Mouse (Mus musculus): ENCODE results near the gene Stpg1. TPM values are rescaled to one million over a fixed set of nuclear protein-coding genes. Genes with fewer than 3 reads are reported as not detected.

The Stpg1 gene
- polyA plus RNA-seq, 1 experiment from 2014 or later, result 0.34 TPM

- Histone ChIP-seq H3K27ac (peak overlapping the region; percentile 89), H3K27me3 (no peaks in the 10 kb centered on the region), H3K9me3 (replicated peaks) (no peaks in the 10 kb centered on the region), H3K36me3 (no peaks in the 10 kb centered on the region), H3K4me1 (replicated peaks) (peaks cover 72% of the 10 kb centered on the region), H3K9ac (no peak overlapping the region), H3K4me3 (no peak overlapping the region), H3K4me2 (no peak overlapping the region)
- ATAC-seq (replicated peaks; ENCODE audit: insufficient number of reproducible peaks, insufficient read depth, low FRiP score, low read depth), result peak; percentile 83
- WGBS, result 15% methylated on average over 9 of the region's 9 CpGs
Observed at GRCm38 (mm10) chr4:135565400-135565799, 70.8 kb downstream of the Stpg1 start.

GRCm38 (mm10) chr4:135567042-135567441 lies 72.5 kb downstream of the Stpg1 start:
- ATAC-seq (replicated peaks; ENCODE audit: insufficient number of reproducible peaks, insufficient read depth, low FRiP score, low read depth), result no peak
- H3K27ac ChIP-seq, result peak overlapping the region; percentile 89
- H3K36me3 ChIP-seq, result no peaks in the 10 kb centered on the region
- H3K27me3 ChIP-seq, result 0 out of 2 replicates have a peak, but pooled peaks cover 4% of the 10 kb centered on the region
- H3K4me1 ChIP-seq (replicated peaks), result peaks cover 86% of the 10 kb centered on the region
- H3K4me2 ChIP-seq, result no peak overlapping the region
- H3K9me3 ChIP-seq (replicated peaks), result no peaks in the 10 kb centered on the region
- no peak overlapping the region for H3K9ac ChIP-seq
- no peak overlapping the region for H3K4me3 ChIP-seq
- 34% methylated on average over 11 of the region's 11 CpGs for WGBS

GRCm38 (mm10) chr4:135567484-135567883 lies 72.9 kb downstream of the Stpg1 start:
- Histone ChIP-seq H3K4me1 (replicated peaks) (peaks cover 90% of the 10 kb centered on the region), H3K9ac (no peak overlapping the region), H3K27me3 (0 out of 2 replicates have a peak, but pooled peaks cover 8% of the 10 kb centered on the region), H3K4me3 (no peak overlapping the region), H3K9me3 (replicated peaks) (no peaks in the 10 kb centered on the region), H3K4me2 (no peak overlapping the region), H3K36me3 (no peaks in the 10 kb centered on the region), H3K27ac (peak overlapping the region; percentile 89)
- WGBS, result 61% methylated on average over 8 of the region's 8 CpGs
- ATAC-seq (replicated peaks; ENCODE audit: insufficient number of reproducible peaks, insufficient read depth, low FRiP score, low read depth), result no peak

GRCm38 (mm10) chr4:135569201-135569600 lies 74.6 kb downstream of the Stpg1 start:
- Histone ChIP-seq H3K36me3 (no peaks in the 10 kb centered on the region), H3K4me1 (replicated peaks) (peaks cover 95% of the 10 kb centered on the region), H3K4me3 (no peak overlapping the region), H3K9me3 (replicated peaks) (no peaks in the 10 kb centered on the region), H3K27me3 (peaks cover 17% of the 10 kb centered on the region; the same call in 1 of the 2 replicates), H3K9ac (no peak overlapping the region), H3K4me2 (peak overlapping the region; percentile 71; the same call in 1 of the 2 replicates), H3K27ac (peak overlapping the region; percentile 85)
- 18% methylated on average over 11 of the region's 11 CpGs for WGBS
- ATAC-seq (replicated peaks; ENCODE audit: insufficient number of reproducible peaks, insufficient read depth, low FRiP score, low read depth), result no peak

GRCm38 (mm10) chr4:135570152-135571036 lies 75.8 kb downstream of the Stpg1 start:
- WGBS, result 13% methylated on average over 32 of the region's 32 CpGs

GRCm38 (mm10) chr4:135571037-135571550 lies 76.5 kb downstream of the Stpg1 start:
- Histone ChIP-seq H3K36me3 (no peaks in the 10 kb centered on the region), H3K4me3 (peak overlapping the region; percentile 39), H3K27me3 (peaks cover 31% of the 10 kb centered on the region), H3K27ac (peak overlapping the region; percentile 85), H3K4me2 (peak overlapping the region; percentile 71), H3K4me1 (replicated peaks) (peaks cover 78% of the 10 kb centered on the region), H3K9ac (peak overlapping the region; percentile 39; the same call in 1 of the 2 replicates), H3K9me3 (replicated peaks) (no peaks in the 10 kb centered on the region)
- WGBS, result 46% methylated on average over 6 of the region's 6 CpGs
- no peak for ATAC-seq (replicated peaks; ENCODE audit: insufficient number of reproducible peaks, insufficient read depth, low FRiP score, low read depth)

More at GRCm38 (mm10) chr4:135570152-135571036, 75.8 kb downstream of the Stpg1 start:
- Histone ChIP-seq H3K9ac (peak overlapping the region; percentile 39), H3K9me3 (replicated peaks) (no peaks in the 10 kb centered on the region), H3K4me2 (peak overlapping the region; percentile 71), H3K4me1 (replicated peaks) (peaks cover 83% of the 10 kb centered on the region), H3K27ac (peak overlapping the region; percentile 85), H3K4me3 (peak overlapping the region; percentile 39), H3K36me3 (no peaks in the 10 kb centered on the region), H3K27me3 (peaks cover 27% of the 10 kb centered on the region)
- ATAC-seq (replicated peaks; ENCODE audit: insufficient number of reproducible peaks, insufficient read depth, low FRiP score, low read depth), result 0 out of 2 replicates have a peak, but pooled peaks have one; percentile 2

GRCm38 (mm10) chr4:135572276-135572675 lies 77.7 kb downstream of the Stpg1 start:
- no peaks in the 10 kb centered on the region for H3K36me3 ChIP-seq
- 0 out of 2 replicates have a peak overlapping the region, but pooled peaks have one; percentile 23 for H3K9ac ChIP-seq
- H3K4me2 ChIP-seq, result peak overlapping the region; percentile 71
- H3K27ac ChIP-seq, result peak overlapping the region; percentile 85
- H3K9me3 ChIP-seq (replicated peaks), result no peaks in the 10 kb centered on the region
- H3K4me3 ChIP-seq, result peak overlapping the region; percentile 53
- peaks cover 40% of the 10 kb centered on the region for H3K27me3 ChIP-seq
- 39% methylated on average over 8 of the region's 8 CpGs for WGBS
- no peak for ATAC-seq (replicated peaks; ENCODE audit: insufficient number of reproducible peaks, insufficient read depth, low FRiP score, low read depth)
- peaks cover 66% of the 10 kb centered on the region for H3K4me1 ChIP-seq (replicated peaks)

- Histone ChIP-seq H3K36me3 (no peaks in the 10 kb centered on the region), H3K4me3 (peak within 1 kb of the TSS; percentile 53), H3K4me2 (peak within 1 kb of the TSS; percentile 71), H3K27ac (peak within 1 kb of the TSS; percentile 85), H3K9ac (peak within 1 kb of the TSS; percentile 52), H3K4me1 (replicated peaks) (peaks cover 55% of the 10 kb centered on the region), H3K9me3 (replicated peaks) (no peaks in the 10 kb centered on the region), H3K27me3 (peaks cover 40% of the 10 kb centered on the region)
- ATAC-seq (replicated peaks; ENCODE audit: insufficient number of reproducible peaks, insufficient read depth, low FRiP score, low read depth), result peak; percentile 26
- under 1% methylated on average over 31 of the region's 31 CpGs for WGBS
Observed at GRCm38 (mm10) chr4:135573251-135573808, 78.7 kb downstream of the Stpg1 start, which contains the start of gene Grhl3. TSS of gene Grhl3 (minus strand) at chr4:135573630.

- no peak overlapping the region for H3K4me3 ChIP-seq
- WGBS, result 59% methylated on average over 15 of the region's 15 CpGs
- H3K9ac ChIP-seq, result no peak overlapping the region
- H3K36me3 ChIP-seq, result no peaks in the 10 kb centered on the region
- H3K27me3 ChIP-seq, result peaks cover 40% of the 10 kb centered on the region
- H3K9me3 ChIP-seq (replicated peaks), result no peaks in the 10 kb centered on the region
- H3K4me2 ChIP-seq, result no peak overlapping the region
- ATAC-seq (replicated peaks; ENCODE audit: insufficient number of reproducible peaks, insufficient read depth, low FRiP score, low read depth), result no peak
- H3K4me1 ChIP-seq (replicated peaks), result peaks cover 33% of the 10 kb centered on the region
- no peak overlapping the region for H3K27ac ChIP-seq
Observed at GRCm38 (mm10) chr4:135575365-135576140, 81.0 kb downstream of the Stpg1 start.

- Histone ChIP-seq H3K9me3 (replicated peaks) (no peaks in the 10 kb centered on the region), H3K27me3 (peaks cover 37% of the 10 kb centered on the region)
Observed at GRCm38 (mm10) chr4:135578490-135578889, 83.9 kb downstream of the Stpg1 start.

More at GRCm38 (mm10) chr4:135578490-135578889, 83.9 kb downstream of the Stpg1 start:
- no peak overlapping the region for H3K9ac ChIP-seq
- ATAC-seq (replicated peaks; ENCODE audit: insufficient number of reproducible peaks, insufficient read depth, low FRiP score, low read depth), result no peak
- peaks cover 5% of the 10 kb centered on the region for H3K4me1 ChIP-seq (replicated peaks)
- H3K27ac ChIP-seq, result no peak overlapping the region
- WGBS, result 84% methylated on average over 5 of the region's 5 CpGs
- no peak overlapping the region for H3K4me2 ChIP-seq
- H3K4me3 ChIP-seq, result no peak overlapping the region
- H3K36me3 ChIP-seq, result no peaks in the 10 kb centered on the region

Measured in heart, embryonic 15.5 days (tissue).